Mouse (Mus musculus): ENCODE results near the gene C530008M17Rik. TPM values are rescaled to one million over a fixed set of nuclear protein-coding genes. Genes with fewer than 3 reads are reported as not detected.
A peak's percentile ranks its signal among the peaks of the same experiment; 100 is the strongest.

Gene C530008M17Rik
- polyA plus RNA-seq, 1 experiment from 2014 or later: 56.9 TPM

DNA sequence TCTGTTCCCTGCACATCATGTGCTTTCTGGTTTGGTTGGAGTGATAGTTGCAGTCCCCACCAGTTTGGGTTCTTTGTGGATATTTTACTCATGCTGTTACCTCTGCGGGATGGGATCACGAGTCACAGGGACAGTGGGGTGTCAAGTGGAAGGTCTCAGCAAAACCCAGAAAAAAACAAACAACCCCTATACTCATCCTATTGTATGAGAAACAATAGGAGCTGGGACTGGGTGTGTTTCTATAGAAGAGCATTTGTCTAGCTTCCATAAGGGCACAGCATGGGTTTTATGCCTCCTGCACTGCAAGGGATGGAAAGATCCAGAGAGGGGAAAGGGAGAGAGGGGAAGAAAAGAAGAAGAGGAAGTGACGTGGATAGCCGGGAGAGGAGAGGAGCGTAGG is 96.0 kb downstream of the C530008M17Rik start:
- no peaks in the 10 kb centered on the region for H3K9me3 ChIP-seq (ENCODE audit: control insufficient read depth, low read length)
- H3K36me3 ChIP-seq (replicated peaks; ENCODE audit: control insufficient read depth, insufficient read depth): no peaks in the 10 kb centered on the region
- peaks cover 17% of the 10 kb centered on the region; the same call in 1 of the 2 replicates for H3K4me1 ChIP-seq (replicated peaks; ENCODE audit: control insufficient read depth, insufficient read depth, low read length)
- DNase-seq (ENCODE audit: low spot score) (no peak), ATAC-seq (ENCODE audit: low FRiP score) (no peak)
- no peak overlapping the region for H3K4me2 ChIP-seq (replicated peaks)
- 38% methylated on average over 5 of the region's 5 CpGs for WGBS
- H3K4me3 ChIP-seq (replicated peaks; ENCODE audit: low read length): no peak overlapping the region
- H3K27ac ChIP-seq: no peak overlapping the region
- no peak overlapping the region for H3K9ac ChIP-seq
- H3K27me3 ChIP-seq (ENCODE audit: control insufficient read depth, insufficient read depth, low read length): no peaks in the 10 kb centered on the region

GRCm38 (mm10) chr5:76760349-76760748 is 104.0 kb downstream of the C530008M17Rik start:
- Histone ChIP-seq H3K27me3 (ENCODE audit: control insufficient read depth, insufficient read depth, low read length) (no peaks in the 10 kb centered on the region), H3K4me2 (replicated peaks) (no peak overlapping the region), H3K9me3 (ENCODE audit: control insufficient read depth, low read length) (no peaks in the 10 kb centered on the region), H3K9ac (no peak overlapping the region), H3K4me1 (replicated peaks; ENCODE audit: control insufficient read depth, insufficient read depth, low read length) (peaks cover 18% of the 10 kb centered on the region), H3K27ac (no peak overlapping the region), H3K36me3 (replicated peaks; ENCODE audit: control insufficient read depth, insufficient read depth) (no peaks in the 10 kb centered on the region), H3K4me3 (replicated peaks; ENCODE audit: low read length) (no peak overlapping the region)
- ATAC-seq (ENCODE audit: low FRiP score): no peak
- DNase-seq (ENCODE audit: low spot score): no peak
- WGBS: 73% methylated on average over 3 of the region's 3 CpGs

DNA sequence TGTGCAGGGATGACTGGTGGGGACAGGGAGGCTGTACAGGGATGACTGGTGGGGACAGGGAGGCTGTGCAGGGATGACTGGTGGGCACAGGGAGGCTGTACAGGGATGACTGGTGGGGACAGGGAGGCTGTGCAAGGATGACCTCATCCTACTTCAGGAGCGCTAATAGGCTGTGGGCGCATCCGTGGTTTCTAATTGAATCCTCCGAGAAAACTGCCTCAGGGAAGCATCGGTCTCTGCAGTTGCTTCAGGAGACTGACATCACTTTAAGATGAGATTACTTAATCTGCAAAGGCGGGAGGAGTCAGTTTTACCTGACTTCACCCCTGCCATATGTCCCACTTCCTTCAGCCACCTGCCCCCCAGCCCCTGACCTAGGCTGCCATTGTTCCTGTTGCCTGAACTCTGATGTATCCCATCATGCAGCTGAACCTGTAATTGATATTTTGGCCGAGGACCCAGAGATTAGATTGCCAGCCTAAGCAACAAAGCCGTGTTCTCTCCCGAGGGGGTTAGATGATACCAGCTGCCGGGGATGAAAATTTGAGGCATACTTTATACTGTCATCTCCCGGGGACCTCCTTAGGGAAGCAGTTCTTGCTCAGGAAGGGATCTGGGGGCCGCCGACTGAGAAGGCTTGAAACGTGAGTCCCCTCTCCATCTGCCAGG is 105.9 kb downstream of the C530008M17Rik start:
- DNase-seq (ENCODE audit: low spot score) (peak; percentile 55), ATAC-seq (ENCODE audit: low FRiP score) (peak; percentile 19; the same call in 1 of the 2 replicates)
- Histone ChIP-seq H3K27ac (peak overlapping the region; percentile 66), H3K4me2 (replicated peaks) (0 out of 2 replicates have a peak overlapping the region, but pooled peaks have one; percentile 0), H3K9ac (no peak overlapping the region), H3K27me3 (ENCODE audit: control insufficient read depth, insufficient read depth, low read length) (no peaks in the 10 kb centered on the region), H3K4me3 (replicated peaks; ENCODE audit: low read length) (no peak overlapping the region), H3K36me3 (replicated peaks; ENCODE audit: control insufficient read depth, insufficient read depth) (peaks cover 8% of the 10 kb centered on the region), H3K4me1 (replicated peaks; ENCODE audit: control insufficient read depth, insufficient read depth, low read length) (peaks cover 18% of the 10 kb centered on the region), H3K9me3 (ENCODE audit: control insufficient read depth, low read length) (no peaks in the 10 kb centered on the region)
- 34% methylated on average over 14 of the region's 14 CpGs for WGBS

GRCm38 (mm10) chr5:76763148-76763701 is 106.9 kb downstream of the C530008M17Rik start:
- Histone ChIP-seq H3K4me2 (replicated peaks) (no peak overlapping the region), H3K27me3 (ENCODE audit: control insufficient read depth, insufficient read depth, low read length) (no peaks in the 10 kb centered on the region), H3K4me1 (replicated peaks; ENCODE audit: control insufficient read depth, insufficient read depth, low read length) (peaks cover 18% of the 10 kb centered on the region), H3K36me3 (replicated peaks; ENCODE audit: control insufficient read depth, insufficient read depth) (peaks cover 8% of the 10 kb centered on the region), H3K9me3 (ENCODE audit: control insufficient read depth, low read length) (no peaks in the 10 kb centered on the region), H3K9ac (no peak overlapping the region), H3K27ac (peak overlapping the region; percentile 66), H3K4me3 (replicated peaks; ENCODE audit: low read length) (no peak overlapping the region)
- 46% methylated on average over 10 of the region's 10 CpGs for WGBS
- DNase-seq (ENCODE audit: low spot score) (peak; percentile 46), ATAC-seq (ENCODE audit: low FRiP score) (peak; percentile 70; the same call in 1 of the 2 replicates)

- Histone ChIP-seq H3K9me3 (ENCODE audit: control insufficient read depth, low read length) (no peaks in the 10 kb centered on the region), H3K27me3 (ENCODE audit: control insufficient read depth, insufficient read depth, low read length) (no peaks in the 10 kb centered on the region), H3K4me3 (replicated peaks; ENCODE audit: low read length) (no peak overlapping the region), H3K9ac (no peak overlapping the region), H3K4me2 (replicated peaks) (no peak overlapping the region), H3K36me3 (replicated peaks; ENCODE audit: control insufficient read depth, insufficient read depth) (peaks cover 8% of the 10 kb centered on the region), H3K4me1 (replicated peaks; ENCODE audit: control insufficient read depth, insufficient read depth, low read length) (peaks cover 18% of the 10 kb centered on the region), H3K27ac (peak overlapping the region; percentile 66)
- WGBS: 59% methylated on average over 6 of the region's 6 CpGs
- ATAC-seq (ENCODE audit: low FRiP score) (no peak), DNase-seq (ENCODE audit: low spot score) (peak; percentile 46)
Observed at GRCm38 (mm10) chr5:76763731-76764130, 107.4 kb downstream of the C530008M17Rik start.

GRCm38 (mm10) chr5:76769014-76769413 is 112.7 kb downstream of the C530008M17Rik start:
- no peak overlapping the region for H3K4me2 ChIP-seq (replicated peaks)
- peaks cover 2% of the 10 kb centered on the region; the same call in 1 of the 2 replicates for H3K4me1 ChIP-seq (replicated peaks; ENCODE audit: control insufficient read depth, insufficient read depth, low read length)

DNA sequence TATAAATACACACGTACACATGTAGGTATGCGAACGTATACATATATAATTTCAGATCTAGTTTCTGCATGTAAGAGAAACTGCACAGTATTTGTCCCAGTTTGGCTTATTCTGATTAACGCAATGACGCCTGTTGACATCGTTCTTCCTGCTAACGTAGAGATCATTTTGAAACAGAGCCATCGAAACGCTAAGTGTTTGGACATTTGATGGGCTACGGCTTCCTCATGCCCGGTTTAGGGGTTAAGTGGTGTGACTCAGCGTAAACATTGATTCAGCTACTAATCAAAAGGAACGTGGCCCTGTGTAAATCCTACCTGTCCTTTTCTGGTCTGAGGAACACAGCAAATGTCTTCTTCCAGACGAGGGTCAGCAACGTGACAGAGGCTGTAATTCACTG is 113.3 kb downstream of the C530008M17Rik start:
- no peak overlapping the region for H3K4me2 ChIP-seq (replicated peaks)
- H3K36me3 ChIP-seq (replicated peaks; ENCODE audit: control insufficient read depth, insufficient read depth): peaks cover 26% of the 10 kb centered on the region
- H3K27ac ChIP-seq: no peak overlapping the region
- DNase-seq (ENCODE audit: low spot score): no peak
- no peak overlapping the region for H3K9ac ChIP-seq
- H3K27me3 ChIP-seq (ENCODE audit: control insufficient read depth, insufficient read depth, low read length): no peaks in the 10 kb centered on the region
- no peak overlapping the region for H3K4me3 ChIP-seq (replicated peaks; ENCODE audit: low read length)
- ATAC-seq (ENCODE audit: low FRiP score): no peak
- 87% methylated on average over 15 of the region's 15 CpGs for WGBS
- H3K4me1 ChIP-seq (replicated peaks; ENCODE audit: control insufficient read depth, insufficient read depth, low read length): no peaks in the 10 kb centered on the region
- H3K9me3 ChIP-seq (ENCODE audit: control insufficient read depth, low read length): no peaks in the 10 kb centered on the region

More at GRCm38 (mm10) chr5:76769014-76769413, 112.7 kb downstream of the C530008M17Rik start:
- H3K4me3 ChIP-seq (replicated peaks; ENCODE audit: low read length): no peak overlapping the region
- H3K27me3 ChIP-seq (ENCODE audit: control insufficient read depth, insufficient read depth, low read length): no peaks in the 10 kb centered on the region
- no peak overlapping the region for H3K9ac ChIP-seq
- no peak for DNase-seq (ENCODE audit: low spot score)
- H3K27ac ChIP-seq: no peak overlapping the region
- H3K9me3 ChIP-seq (ENCODE audit: control insufficient read depth, low read length): no peaks in the 10 kb centered on the region
- peaks cover 26% of the 10 kb centered on the region for H3K36me3 ChIP-seq (replicated peaks; ENCODE audit: control insufficient read depth, insufficient read depth)
- no peak for ATAC-seq (ENCODE audit: low FRiP score)
- 80% methylated on average over 3 of the region's 3 CpGs for WGBS

DNA sequence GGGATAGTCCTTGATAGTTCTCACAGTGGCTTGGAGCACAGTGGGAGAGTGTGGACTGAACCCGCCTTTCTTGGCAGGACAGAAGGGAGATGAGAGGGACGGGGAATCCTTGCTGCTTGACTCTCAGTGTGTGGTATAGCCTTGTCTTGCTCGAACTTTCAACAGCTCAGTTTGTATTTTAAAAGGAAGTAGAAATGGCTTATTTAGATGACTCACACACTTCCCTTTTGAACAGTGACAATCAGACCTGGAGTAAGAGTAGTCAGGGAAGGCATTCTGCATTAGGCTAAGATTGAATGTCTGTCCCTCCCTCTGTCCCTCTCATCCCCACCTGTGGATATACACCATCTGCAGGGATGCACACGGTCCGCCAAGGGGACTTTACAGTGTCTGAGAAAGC is 115.1 kb downstream of the C530008M17Rik start:
- no peak overlapping the region for H3K27ac ChIP-seq
- no peak overlapping the region for H3K4me3 ChIP-seq (replicated peaks; ENCODE audit: low read length)
- 82% methylated on average over 5 of the region's 5 CpGs for WGBS
- no peaks in the 10 kb centered on the region for H3K27me3 ChIP-seq (ENCODE audit: control insufficient read depth, insufficient read depth, low read length)
- no peak overlapping the region for H3K4me2 ChIP-seq (replicated peaks)
- ATAC-seq (ENCODE audit: low FRiP score): no peak
- no peaks in the 10 kb centered on the region for H3K9me3 ChIP-seq (ENCODE audit: control insufficient read depth, low read length)
- DNase-seq (ENCODE audit: low spot score): no peak
- no peaks in the 10 kb centered on the region for H3K4me1 ChIP-seq (replicated peaks; ENCODE audit: control insufficient read depth, insufficient read depth, low read length)
- no peak overlapping the region for H3K9ac ChIP-seq
- H3K36me3 ChIP-seq (replicated peaks; ENCODE audit: control insufficient read depth, insufficient read depth): peaks cover 18% of the 10 kb centered on the region

DNA sequence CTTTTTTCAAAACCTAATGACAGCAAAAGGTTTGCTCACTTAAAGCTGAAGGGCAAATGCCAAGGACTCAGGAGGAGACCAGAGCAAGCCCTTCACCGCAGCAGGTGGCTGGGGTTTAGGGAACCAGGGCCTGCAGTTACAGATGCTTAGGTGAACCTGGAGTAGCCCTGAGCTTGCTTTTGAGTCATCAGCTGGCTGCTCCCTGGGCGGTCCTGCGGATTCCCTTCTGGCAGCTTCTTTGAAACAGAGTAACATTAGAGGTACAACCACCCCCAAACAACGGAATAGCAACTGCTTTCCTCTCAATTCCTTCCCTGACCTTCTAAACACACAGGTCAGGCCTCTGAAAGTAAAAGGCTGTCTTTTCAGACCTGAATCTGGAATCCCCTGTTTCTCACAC is 116.5 kb downstream of the C530008M17Rik start:
- DNase-seq (ENCODE audit: low spot score) (no peak), ATAC-seq (ENCODE audit: low FRiP score) (no peak)
- 69% methylated on average over 4 of the region's 4 CpGs for WGBS
- no peak overlapping the region for H3K9ac ChIP-seq
- H3K4me1 ChIP-seq (replicated peaks; ENCODE audit: control insufficient read depth, insufficient read depth, low read length): no peaks in the 10 kb centered on the region
- H3K4me3 ChIP-seq (replicated peaks; ENCODE audit: low read length): no peak overlapping the region
- no peak overlapping the region for H3K4me2 ChIP-seq (replicated peaks)
- H3K36me3 ChIP-seq (replicated peaks; ENCODE audit: control insufficient read depth, insufficient read depth): peaks cover 18% of the 10 kb centered on the region
- no peaks in the 10 kb centered on the region for H3K27me3 ChIP-seq (ENCODE audit: control insufficient read depth, insufficient read depth, low read length)
- H3K9me3 ChIP-seq (ENCODE audit: control insufficient read depth, low read length): no peaks in the 10 kb centered on the region
- H3K27ac ChIP-seq: no peak overlapping the region

All from hindbrain, embryonic 14.5 days (tissue).